8 mouse cellular contexts compared by ENCODE assay signal in the genomic region with DNA sequence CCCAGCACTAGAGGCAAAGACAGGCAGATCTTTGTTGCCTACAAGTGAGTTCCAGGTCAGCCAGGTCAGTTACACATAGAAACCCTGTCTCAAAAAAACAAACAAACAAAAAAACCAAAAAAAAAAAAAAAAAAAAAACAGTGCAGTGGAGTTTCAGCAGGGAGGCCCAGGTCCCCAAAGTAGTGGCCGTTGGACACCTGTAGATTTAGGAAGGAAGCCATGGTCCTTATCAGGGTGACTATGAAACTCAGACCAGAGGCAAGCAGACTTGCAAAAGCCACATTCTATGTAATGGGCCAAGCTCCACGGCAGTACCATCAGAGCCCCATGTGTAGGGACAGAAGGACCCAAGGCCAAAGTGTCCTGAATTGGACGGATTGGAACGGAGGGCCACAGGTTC. TPM values are rescaled to one million over a fixed set of nuclear protein-coding genes. Genes with fewer than 3 reads are reported as not detected.
A peak's percentile ranks its signal among the peaks of the same experiment; 100 is the strongest.
DNase-seq lines count a peak whose midpoint lies in the region; ATAC-seq and TF ChIP-seq lines count a peak whose summit lies in the region.

No protein-coding gene starts in this region.

- DNase-seq in kidney, adult 11 months = no peak
- no peak for DNase-seq in embryonic facial prominence, embryonic 10.5 days (ENCODE audit: low spot score)
- no peak for DNase-seq in c-Kit-positive CD71-positive TER-119-positive erythroid progenitor cells, embryonic 14.5 days (ENCODE audit: low spot score)
- DNase-seq in cerebellum, adult 2 months = no peak
- no peak for DNase-seq in gastrocnemius, postnatal 4 days (ENCODE audit: low spot score in 2 of 2)

- peaks cover 37% of the 10 kb centered on the region for H3K4me1 ChIP-seq in kidney, embryonic 16.5 days (ENCODE audit: insufficient read depth, low read length)
- H3K4me1 ChIP-seq in embryonic facial prominence, embryonic 10.5 days = peaks cover 62% of the 10 kb centered on the region
- H3K4me1 ChIP-seq in hindbrain, embryonic 16.5 days (ENCODE audit: control insufficient read depth, insufficient read depth, low read depth, low read length) = peaks cover 28% of the 10 kb centered on the region
- H3K4me1 ChIP-seq in midbrain, embryonic 15.5 days = peaks cover 34% of the 10 kb centered on the region
- peaks cover 17% of the 10 kb centered on the region for H3K4me1 ChIP-seq in cerebellum, adult 2 months (ENCODE audit: control insufficient read depth, insufficient read depth, low read length)

- ATAC-seq in kidney, embryonic 16.5 days (ENCODE audit: low FRiP score, low TSS enrichment) = no peak
- no peak for ATAC-seq in hindbrain, embryonic 16.5 days
- ATAC-seq in midbrain, embryonic 15.5 days (replicated peaks) = no peak

- TF ChIP-seq CTCF in cerebellum, adult 2 months (IDR thresholded peaks at IDR 0.05; ENCODE audit: borderline replicate concordance, insufficient read depth, low read depth, low read length) = no peak

- peaks cover 11% of the 10 kb centered on the region; the same call in 1 of the 2 replicates for H3K36me3 ChIP-seq in kidney, embryonic 16.5 days (ENCODE audit: insufficient read depth, low read length)
- peaks cover 28% of the 10 kb centered on the region for H3K36me3 ChIP-seq in embryonic facial prominence, embryonic 10.5 days (replicated peaks)
- no peaks in the 10 kb centered on the region for H3K36me3 ChIP-seq in hindbrain, embryonic 16.5 days (ENCODE audit: control insufficient read depth, insufficient read depth, low read length)
- no peaks in the 10 kb centered on the region for H3K36me3 ChIP-seq in midbrain, embryonic 15.5 days (replicated peaks)

- H3K27me3 ChIP-seq in kidney, embryonic 16.5 days (ENCODE audit: insufficient read depth, low read length) = no peaks in the 10 kb centered on the region
- H3K27me3 ChIP-seq in embryonic facial prominence, embryonic 10.5 days (replicated peaks; ENCODE audit: low read depth, poor library complexity, severe bottlenecking) = no peaks in the 10 kb centered on the region
- no peaks in the 10 kb centered on the region for H3K27me3 ChIP-seq in hindbrain, embryonic 16.5 days (replicated peaks; ENCODE audit: control insufficient read depth, insufficient read depth, low read length)
- no peaks in the 10 kb centered on the region for H3K27me3 ChIP-seq in midbrain, embryonic 15.5 days (replicated peaks)
- no peaks in the 10 kb centered on the region for H3K27me3 ChIP-seq in cerebellum, adult 2 months (ENCODE audit: control insufficient read depth, insufficient read depth, low read length)

- no peak for TF ChIP-seq POLR2A in cerebellum, adult 2 months (IDR thresholded peaks at IDR 0.05; ENCODE audit: borderline replicate concordance, insufficient read depth, low read length)

- peak overlapping the region; percentile 83 for H3K9ac ChIP-seq in kidney, embryonic 16.5 days (replicated peaks; ENCODE audit: low read length)
- no peak overlapping the region; the same call in 1 of the 2 replicates for H3K9ac ChIP-seq in hindbrain, embryonic 16.5 days (ENCODE audit: low read depth, low read length)
- H3K9ac ChIP-seq in midbrain, embryonic 15.5 days = peak overlapping the region; percentile 68

- WGBS in kidney, embryonic 16.5 days = 74% methylated on average over 4 of the region's 4 CpGs
- 74% methylated on average over 4 of the region's 4 CpGs for WGBS in embryonic facial prominence, embryonic 10.5 days
- WGBS in hindbrain, embryonic 16.5 days = 68% methylated on average over 4 of the region's 4 CpGs
- WGBS in midbrain, embryonic 15.5 days = 76% methylated on average over 4 of the region's 4 CpGs
- WGBS in cerebellum, adult 2 months = 72% methylated on average over 4 of the region's 4 CpGs

- H3K27ac ChIP-seq in kidney, embryonic 16.5 days (ENCODE audit: low read length) = peak overlapping the region; percentile 96
- peak overlapping the region; percentile 93 for H3K27ac ChIP-seq in embryonic facial prominence, embryonic 10.5 days (replicated peaks)
- H3K27ac ChIP-seq in hindbrain, embryonic 16.5 days (ENCODE audit: low read depth, low read length) = no peak overlapping the region
- peak overlapping the region; percentile 82; the same call in 1 of the 2 replicates for H3K27ac ChIP-seq in midbrain, embryonic 15.5 days
- H3K27ac ChIP-seq in cerebellum, adult 2 months (ENCODE audit: insufficient read depth, low read length) = no peak overlapping the region; the same call in 1 of the 2 replicates

- peak overlapping the region; percentile 90 for H3K4me2 ChIP-seq in kidney, embryonic 16.5 days (replicated peaks; ENCODE audit: low read depth, low read length)
- H3K4me2 ChIP-seq in hindbrain, embryonic 16.5 days (ENCODE audit: low read length) = peak overlapping the region; percentile 87
- H3K4me2 ChIP-seq in midbrain, embryonic 15.5 days = peak overlapping the region; percentile 96

- peak overlapping the region; percentile 60 for H3K4me3 ChIP-seq in kidney, embryonic 16.5 days (ENCODE audit: low read length)
- H3K4me3 ChIP-seq in embryonic facial prominence, embryonic 10.5 days = peak overlapping the region; percentile 77
- H3K4me3 ChIP-seq in hindbrain, embryonic 16.5 days (ENCODE audit: low read length) = peak overlapping the region; percentile 71
- H3K4me3 ChIP-seq in midbrain, embryonic 15.5 days = peak overlapping the region; percentile 57
- H3K4me3 ChIP-seq in cerebellum, adult 2 months (replicated peaks; ENCODE audit: insufficient read depth, low read depth, low read length) = no peak overlapping the region

- no peaks in the 10 kb centered on the region for H3K9me3 ChIP-seq in kidney, embryonic 16.5 days (ENCODE audit: low read length)
- H3K9me3 ChIP-seq in embryonic facial prominence, embryonic 10.5 days = no peaks in the 10 kb centered on the region
- no peaks in the 10 kb centered on the region for H3K9me3 ChIP-seq in hindbrain, embryonic 16.5 days (ENCODE audit: control insufficient read depth, low read length)
- no peaks in the 10 kb centered on the region for H3K9me3 ChIP-seq in midbrain, embryonic 15.5 days

RNA-seq across cellular contexts. Expression of a gene that starts 1.0 kb away (rescaled TPM):
- 1.3 and 1.6 TPM in 2 replicates for polyA plus RNA-seq in kidney, embryonic 16.5 days (2015; fragmentation: Nextera tagmentation; extraction: Ambion mirVana)
- 0.48 and 0.96 TPM in 2 replicates for polyA plus RNA-seq in embryonic facial prominence, embryonic 10.5 days (2016; fragmentation: Nextera tagmentation; extraction: Ambion mirVana)
- polyA plus RNA-seq in hindbrain, embryonic 16.5 days (2015; fragmentation: Nextera tagmentation; extraction: Ambion mirVana) = 2.7 and 2.9 TPM in 2 replicates
- 1.8 TPM in 2 replicates for polyA plus RNA-seq in midbrain, embryonic 15.5 days (2015; fragmentation: Nextera tagmentation; extraction: Ambion mirVana)
- polyA plus RNA-seq in cerebellum, adult 2 months (2012; rRNA removed) = 1.1 TPM in 2 replicates
- total RNA-seq in gastrocnemius, postnatal 4 days (2021) = under 1 TPM; 0.66 to 0.78 TPM

RNA-seq across cellular contexts. Expression of a gene that starts 2.9 kb away (rescaled TPM):
- polyA plus RNA-seq in kidney, embryonic 16.5 days (2015; fragmentation: Nextera tagmentation; extraction: Ambion mirVana) = 21.8 and 24.1 TPM in 2 replicates
- 18.9 and 20.3 TPM in 2 replicates for polyA plus RNA-seq in embryonic facial prominence, embryonic 10.5 days (2016; fragmentation: Nextera tagmentation; extraction: Ambion mirVana)
- polyA plus RNA-seq in hindbrain, embryonic 16.5 days (2015; fragmentation: Nextera tagmentation; extraction: Ambion mirVana) = 17.1 and 22.7 TPM in 2 replicates
- polyA plus RNA-seq in midbrain, embryonic 15.5 days (2015; fragmentation: Nextera tagmentation; extraction: Ambion mirVana) = 21.4 and 23.1 TPM in 2 replicates
- polyA plus RNA-seq in cerebellum, adult 2 months (2012; rRNA removed) = 19.5 and 21.6 TPM in 2 replicates
- 10 to 100 TPM; 15.5 to 20.5 TPM for total RNA-seq in gastrocnemius, postnatal 4 days (2021)

RNA-seq across cellular contexts. Expression of a gene that starts 4.9 kb away (rescaled TPM):
- 10.6 and 12.3 TPM in 2 replicates for polyA plus RNA-seq in kidney, embryonic 16.5 days (2015; fragmentation: Nextera tagmentation; extraction: Ambion mirVana)
- 8.4 and 9.1 TPM in 2 replicates for polyA plus RNA-seq in embryonic facial prominence, embryonic 10.5 days (2016; fragmentation: Nextera tagmentation; extraction: Ambion mirVana)
- 6.4 and 8.3 TPM in 2 replicates for polyA plus RNA-seq in hindbrain, embryonic 16.5 days (2015; fragmentation: Nextera tagmentation; extraction: Ambion mirVana)
- polyA plus RNA-seq in midbrain, embryonic 15.5 days (2015; fragmentation: Nextera tagmentation; extraction: Ambion mirVana) = 7.9 and 9.5 TPM in 2 replicates
- 5.7 and 6.8 TPM in 2 replicates for polyA plus RNA-seq in cerebellum, adult 2 months (2012; rRNA removed)
- 1 to 10 TPM; 4.6 to 4.8 TPM for total RNA-seq in gastrocnemius, postnatal 4 days (2021)

RNA-seq across cellular contexts. Expression of a gene that starts 5.9 kb away (rescaled TPM):
- 60.7 and 64.3 TPM in 2 replicates for polyA plus RNA-seq in kidney, embryonic 16.5 days (2015; fragmentation: Nextera tagmentation; extraction: Ambion mirVana)
- 59.7 and 72.1 TPM in 2 replicates for polyA plus RNA-seq in embryonic facial prominence, embryonic 10.5 days (2016; fragmentation: Nextera tagmentation; extraction: Ambion mirVana)
- polyA plus RNA-seq in hindbrain, embryonic 16.5 days (2015; fragmentation: Nextera tagmentation; extraction: Ambion mirVana) = 13.5 and 16.9 TPM in 2 replicates
- polyA plus RNA-seq in midbrain, embryonic 15.5 days (2015; fragmentation: Nextera tagmentation; extraction: Ambion mirVana) = 14.5 and 16.9 TPM in 2 replicates
- polyA plus RNA-seq in cerebellum, adult 2 months (2012; rRNA removed) = 20.2 and 23.4 TPM in 2 replicates
- total RNA-seq in gastrocnemius, postnatal 4 days (2021) = 10 to 100 TPM; 31.8 to 35.2 TPM

RNA-seq across cellular contexts. Expression of a gene that starts 13.8 kb away (rescaled TPM):
- polyA plus RNA-seq in kidney, embryonic 16.5 days (2015; fragmentation: Nextera tagmentation; extraction: Ambion mirVana) = 131 and 132 TPM in 2 replicates
- 154 and 157 TPM in 2 replicates for polyA plus RNA-seq in embryonic facial prominence, embryonic 10.5 days (2016; fragmentation: Nextera tagmentation; extraction: Ambion mirVana)
- 60.1 and 68.5 TPM in 2 replicates for polyA plus RNA-seq in hindbrain, embryonic 16.5 days (2015; fragmentation: Nextera tagmentation; extraction: Ambion mirVana)
- polyA plus RNA-seq in midbrain, embryonic 15.5 days (2015; fragmentation: Nextera tagmentation; extraction: Ambion mirVana) = 82.9 and 88.7 TPM in 2 replicates
- 10.8 and 11.9 TPM in 2 replicates for polyA plus RNA-seq in cerebellum, adult 2 months (2012; rRNA removed)
- 10 to 100 TPM; 21.8 to 32.0 TPM for total RNA-seq in gastrocnemius, postnatal 4 days (2021)

Comparison
In these comparisons a context has a peak if more than half of its experiments do, and no peak if none do; other contexts are left out.
1. H3K27ac ChIP-seq: peak in kidney, embryonic 16.5 days (single experiment), embryonic facial prominence, embryonic 10.5 days (single experiment) and midbrain, embryonic 15.5 days (single experiment); none in hindbrain, embryonic 16.5 days (single experiment) and cerebellum, adult 2 months (single experiment).
2. Peak in every context shown above with its lines, with median percentiles within 50 percentile points of each other: H3K4me2 ChIP-seq.